Mouse (Mus musculus) lung, embryonic 16.5 days (tissue): ENCODE measurements around the gene Zfp142. TPM values are rescaled to one million over a fixed set of nuclear protein-coding genes. Genes with fewer than 3 reads are reported as not detected.

Experiments
- ATAC-seq: fragments of 200-750 bp; cut with Nextera tagmentation; 2 replicates; pipeline ENCODE4 v1.8.0; 2017; ENCODE audit warnings: low read depth, mild to moderate bottlenecking, moderate library complexity
- H3K27ac ChIP-seq: fragments of 300-500 bp; sonication (generic); 2 replicates; pipeline ENCODE4 v1.5.1; 2014; ENCODE audit warnings: mild to moderate bottlenecking, control low read depth, low read length
- H3K27me3 ChIP-seq: fragments of 300-500 bp; sonication (generic); 2 replicates; pipeline ENCODE4 v1.6.1; 2014; ENCODE audit warnings: low read depth, low read length, mixed read lengths; ENCODE audit not compliant: control insufficient read depth, insufficient read depth
- H3K36me3 ChIP-seq: fragments of 300-500 bp; sonication (generic); 2 replicates; pipeline ENCODE4 v1.6.1; 2014; ENCODE audit warnings: low read length; ENCODE audit not compliant: control insufficient read depth, insufficient read depth
- H3K4me1 ChIP-seq: fragments of 300-500 bp; sonication (generic); replicated peaks from 2 replicates; pipeline ENCODE4 v1.6.1; 2014; ENCODE audit warnings: low read length, mixed read lengths; ENCODE audit not compliant: control insufficient read depth, insufficient read depth
- H3K4me2 ChIP-seq: fragments of 300-500 bp; sonication (generic); 2 replicates; pipeline ENCODE4 v1.6.1; 2014; ENCODE audit warnings: low read depth, low read length, control low read depth
- H3K4me3 ChIP-seq: fragments of 300-500 bp; sonication (generic); 2 replicates; pipeline ENCODE4 v1.5.1; 2014; ENCODE audit warnings: mild to moderate bottlenecking, low read length, control low read depth
- H3K9ac ChIP-seq: fragments of 300-500 bp; sonication (generic); 2 replicates; pipeline ENCODE4 v1.6.1; 2014; ENCODE audit warnings: low read length, control low read depth
- H3K9me3 ChIP-seq: fragments of 300-500 bp; sonication (generic); 2 replicates; pipeline ENCODE4 v1.6.1; 2016; ENCODE audit warnings: low read length; ENCODE audit not compliant: control insufficient read depth
- WGBS: fragments of 180-500 bp; shearing (Covaris S2); extraction: QIAGEN DNeasy Blood & Tissue Kit; methylation state at CpG from one replicate; pipeline ENCODE4 v1.1.7; 2014; 5-methylcytosine and 5-hydroxymethylcytosine counted together
- microRNA-seq: library from miRNA; unstranded; fragments of <30 nt; microRNA quantifications from one replicate; pipeline ENCODE4, GENCODE M21; 2016
- polyA plus RNA-seq: library from polyadenylated mRNA; unstranded; fragments of >200 nt; fragmentation: Nextera tagmentation; extraction: Ambion mirVana; gene quantifications from 2 replicates; pipeline ENCODE4 v1.2.1, GENCODE M21; 2015

Zfp142 gene
- polyA plus RNA-seq, 1 experiment from 2014 or later = 6.7 TPM

- no peaks in the 10 kb centered on the region for H3K27me3 ChIP-seq
- H3K4me3 ChIP-seq = no peak overlapping the region
- no peak for ATAC-seq
- H3K9me3 ChIP-seq = no peaks in the 10 kb centered on the region
- WGBS = 84% methylated on average over 7 of the region's 7 CpGs
- H3K4me2 ChIP-seq = no peak overlapping the region
- H3K27ac ChIP-seq = no peak overlapping the region
- H3K9ac ChIP-seq = no peak overlapping the region
- peaks cover 55% of the 10 kb centered on the region for H3K36me3 ChIP-seq
- H3K4me1 ChIP-seq = no peaks in the 10 kb centered on the region
Observed at GRCm38 (mm10) chr1:74528589-74528988, 59.5 kb downstream of the Zfp142 start.

GRCm38 (mm10) chr1:74524746-74525145 lies 63.3 kb downstream of the Zfp142 start:
- Histone ChIP-seq H3K27me3 (no peaks in the 10 kb centered on the region), H3K36me3 (peaks cover 57% of the 10 kb centered on the region), H3K9me3 (no peaks in the 10 kb centered on the region), H3K27ac (no peak overlapping the region), H3K4me1 (no peaks in the 10 kb centered on the region), H3K9ac (no peak overlapping the region), H3K4me3 (no peak overlapping the region), H3K4me2 (no peak overlapping the region)
- WGBS = 89% methylated on average over 4 of the region's 4 CpGs
- ATAC-seq = no peak

GRCm38 (mm10) chr1:74519875-74520274 lies 68.2 kb downstream of the Zfp142 start:
- Histone ChIP-seq H3K36me3 (peaks cover 30% of the 10 kb centered on the region), H3K9ac (no peak overlapping the region), H3K27ac (no peak overlapping the region), H3K9me3 (no peaks in the 10 kb centered on the region), H3K4me3 (no peak overlapping the region), H3K4me2 (no peak overlapping the region), H3K27me3 (no peaks in the 10 kb centered on the region), H3K4me1 (no peaks in the 10 kb centered on the region)
- no peak for ATAC-seq

Small RNA genes lying within 50 kb of the gene (microRNA-seq; reads per million reads assigned to microRNA genes)
- gene Gm25035 = not detected

Other genes starting within 250 kb of the Zfp142 start
- 1.9 and 3.0 TPM in 2 replicates for gene Catip, start 226.1 kb downstream of the Zfp142 start, polyA plus RNA-seq
- gene Slc11a1, start 213.1 kb downstream of the Zfp142 start, polyA plus RNA-seq = 3.5 and 5.8 TPM in 2 replicates
- 90.8 and 93.9 TPM in 2 replicates for gene Ctdsp1, start 196.7 kb downstream of the Zfp142 start, polyA plus RNA-seq
- 0.43 and 0.87 TPM in 2 replicates for gene Vil1, start 178.9 kb downstream of the Zfp142 start, polyA plus RNA-seq
- gene Cnot9, start 82.2 kb downstream of the Zfp142 start, polyA plus RNA-seq = 54.0 and 60.2 TPM in 2 replicates
- gene Plcd4, start 45.4 kb downstream of the Zfp142 start, polyA plus RNA-seq = 0.40 and 0.78 TPM in 2 replicates
- gene Usp37, start 44.0 kb downstream of the Zfp142 start, polyA plus RNA-seq = 29.9 and 31.0 TPM in 2 replicates
- gene Bcs1l, start within 50 bp of the Zfp142 start, polyA plus RNA-seq = 18.2 and 18.5 TPM in 2 replicates
- 31.2 and 36.8 TPM in 2 replicates for gene Rnf25, start 13.2 kb upstream of the Zfp142 start, polyA plus RNA-seq
- gene Stk36, start 13.2 kb upstream of the Zfp142 start, polyA plus RNA-seq = 9.6 and 10.1 TPM in 2 replicates
- 15.8 and 16.5 TPM in 2 replicates for gene Ttll4, start 73.5 kb upstream of the Zfp142 start, polyA plus RNA-seq
- gene Cyp27a1, start 125.3 kb upstream of the Zfp142 start, polyA plus RNA-seq = 2.6 and 4.4 TPM in 2 replicates
- gene Prkag3, start 161.0 kb upstream of the Zfp142 start, polyA plus RNA-seq = 0.67 and 1.7 TPM in 2 replicates
- 0.29 and 0.68 TPM in 2 replicates for gene Wnt6, start 183.6 kb upstream of the Zfp142 start, polyA plus RNA-seq
- 0.10 and 0.11 TPM in 2 replicates for gene Wnt10a, start 203.3 kb upstream of the Zfp142 start, polyA plus RNA-seq